Mouse (Mus musculus) midbrain, postnatal 0 days (tissue): ENCODE results near the gene Map3k14. TPM values are rescaled to one million over a fixed set of nuclear protein-coding genes. Genes with fewer than 3 reads are reported as not detected.

Experiments used
- ATAC-seq: fragments of 200-750 bp; cut with Nextera tagmentation; 2 replicates; pipeline ENCODE4 v1.8.0; 2017; ENCODE audit warnings: moderate number of reproducible peaks, mild to moderate bottlenecking, moderate TSS enrichment, moderate library complexity; ENCODE audit not compliant: low FRiP score
- DNase-seq: peaks from one replicate; pipeline ENCODE4 v3.0.0-alpha.2; 2015; ENCODE audit warnings: low spot score
- H3K27ac ChIP-seq: fragments of 300-500 bp; sonication (generic); 2 replicates; pipeline ENCODE4 v1.5.1; 2014; ENCODE audit warnings: low read depth, mild to moderate bottlenecking, low read length, mixed read lengths
- H3K27me3 ChIP-seq: fragments of 300-500 bp; sonication (generic); 2 replicates; pipeline ENCODE4 v1.6.1; 2014; ENCODE audit warnings: low read length, control low read depth, mixed read lengths; ENCODE audit not compliant: insufficient read depth
- H3K36me3 ChIP-seq: fragments of 300-500 bp; sonication (generic); 2 replicates; pipeline ENCODE4 v1.6.1; 2014; ENCODE audit warnings: low read length, control low read depth, mixed read lengths; ENCODE audit not compliant: insufficient read depth
- H3K4me1 ChIP-seq: fragments of 300-500 bp; sonication (generic); 2 replicates; pipeline ENCODE4 v1.6.1; 2014; ENCODE audit warnings: mild to moderate bottlenecking, control low read depth, antibody characterized with exemption, low read length, mixed read lengths; ENCODE audit not compliant: insufficient read depth
- H3K4me2 ChIP-seq: fragments of 300-500 bp; sonication (generic); 2 replicates; pipeline ENCODE4 v1.6.1; 2014; ENCODE audit warnings: low read depth, mild to moderate bottlenecking, low read length, mixed read lengths; ENCODE audit not compliant: poor library complexity, severe bottlenecking
- H3K4me3 ChIP-seq: fragments of 300-500 bp; sonication (generic); 2 replicates; pipeline ENCODE4 v1.5.1; 2014; ENCODE audit warnings: low read depth, mild to moderate bottlenecking, low read length, moderate library complexity
- H3K9ac ChIP-seq: fragments of 300-500 bp; sonication (generic); replicated peaks from 2 replicates; pipeline ENCODE4 v1.6.1; 2014; ENCODE audit warnings: mild to moderate bottlenecking, low read length, moderate library complexity, mixed read lengths; ENCODE audit not compliant: poor library complexity, severe bottlenecking
- H3K9me3 ChIP-seq: fragments of 300-500 bp; sonication (generic); 2 replicates; pipeline ENCODE4 v1.6.1; 2016; ENCODE audit warnings: low read length, control low read depth
- CTCF ChIP-seq: IDR thresholded peaks from 2 replicates; pipeline ENCODE4 v1.5.1; 2016; ENCODE audit warnings: antibody characterized with exemption, mild to moderate bottlenecking
- WGBS: fragments of 180-500 bp; shearing (Covaris S2); extraction: QIAGEN DNeasy Blood & Tissue Kit; methylation state at CpG from one replicate; pipeline ENCODE4 v1.1.7; 2014; 5-methylcytosine and 5-hydroxymethylcytosine counted together
- polyA plus RNA-seq: library from polyadenylated mRNA; unstranded; fragments of >200 nt; fragmentation: Nextera tagmentation; extraction: Ambion mirVana; gene quantifications from 2 replicates; pipeline ENCODE4 v1.2.1, GENCODE M21; 2015
- total RNA-seq: library from RNA; depleted of rRNA; stranded (reverse); fragments of >200 nt; gene quantifications from 2 replicates; pipeline ENCODE4 v1.2.3, GENCODE M21; 2014

Gene Map3k14
- total and polyA plus RNA-seq, 2 experiments from 2014 or later, result 1.7 to 6.1 TPM

DNA sequence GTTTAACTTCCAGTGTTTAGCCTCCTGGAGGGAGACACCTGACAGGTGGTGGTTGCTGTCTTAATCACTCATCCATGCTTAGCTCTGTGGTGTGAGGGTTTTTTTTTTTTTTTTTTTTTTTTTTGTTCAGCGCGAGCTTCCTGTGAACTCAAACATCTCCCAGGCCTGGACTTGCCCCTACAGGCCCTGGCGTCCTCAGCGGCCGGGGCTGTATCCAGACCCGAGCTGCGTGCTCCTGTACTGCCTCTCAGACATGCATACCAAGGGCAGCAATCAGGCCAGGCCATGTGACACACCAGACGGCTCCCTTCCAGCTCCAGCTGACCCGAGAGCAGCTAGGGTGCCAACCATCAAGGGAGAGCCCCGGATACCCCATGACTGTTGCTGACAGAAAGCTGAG lies 30.4 kb downstream of the Map3k14 start:
- WGBS, result 91% methylated on average over 10 of the region's 10 CpGs
- Histone ChIP-seq H3K9me3 (no peaks in the 10 kb centered on the region), H3K27me3 (no peaks in the 10 kb centered on the region), H3K9ac (no peak overlapping the region), H3K4me2 (no peak overlapping the region), H3K4me3 (no peak overlapping the region), H3K27ac (no peak overlapping the region), H3K4me1 (no peaks in the 10 kb centered on the region), H3K36me3 (peaks cover 24% of the 10 kb centered on the region)
- no peak for TF ChIP-seq CTCF
- DNase-seq, result no peak
- ATAC-seq, result no peak

DNA sequence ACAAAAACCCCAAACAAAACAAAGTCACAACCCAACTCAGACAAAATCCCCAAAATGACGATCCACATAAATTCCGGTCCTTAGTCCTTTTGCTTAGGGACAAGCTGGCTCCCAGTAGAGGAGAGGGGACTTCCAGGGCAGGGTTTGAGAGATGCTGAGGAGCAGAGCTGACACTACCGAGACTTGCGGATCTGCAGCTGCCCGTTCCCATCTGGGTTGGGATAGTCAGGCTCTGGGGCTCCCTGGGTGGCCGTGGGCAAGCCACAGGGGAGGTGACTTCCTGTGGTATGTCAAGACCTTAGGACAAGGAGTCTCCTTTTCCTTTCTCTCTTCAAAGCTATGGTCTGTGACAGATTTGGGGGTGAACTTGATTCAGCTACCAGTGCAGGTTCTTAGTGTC lies 30.8 kb downstream of the Map3k14 start:
- 81% methylated on average over 6 of the region's 6 CpGs for WGBS
- Histone ChIP-seq H3K27me3 (no peaks in the 10 kb centered on the region), H3K9ac (no peak overlapping the region), H3K27ac (no peak overlapping the region), H3K36me3 (peaks cover 24% of the 10 kb centered on the region), H3K4me3 (no peak overlapping the region), H3K4me1 (no peaks in the 10 kb centered on the region), H3K4me2 (no peak overlapping the region), H3K9me3 (no peaks in the 10 kb centered on the region)
- no peak for TF ChIP-seq CTCF
- no peak for ATAC-seq
- DNase-seq, result no peak

DNA sequence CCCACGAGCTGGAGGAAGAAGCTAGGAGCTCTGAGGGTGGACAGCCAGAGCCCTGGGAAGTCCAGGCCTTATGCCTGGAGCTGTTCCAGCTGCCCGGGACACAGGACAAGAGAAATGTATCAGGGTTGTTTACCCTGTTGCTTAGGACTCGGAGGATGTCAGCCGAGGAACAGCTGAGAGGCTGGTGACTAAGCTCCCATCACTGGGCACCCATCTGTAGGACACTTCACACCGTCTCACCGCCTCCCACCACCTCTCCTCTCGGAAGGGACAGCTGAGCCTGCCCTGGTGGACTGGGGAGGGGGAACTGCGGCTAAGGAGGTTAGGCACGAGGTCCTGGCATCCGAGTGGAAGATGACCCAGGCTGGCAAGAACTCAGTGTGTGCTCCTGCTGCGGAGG lies 31.6 kb downstream of the Map3k14 start:
- peak; percentile 31 for DNase-seq
- H3K4me2 ChIP-seq, result no peak overlapping the region
- TF ChIP-seq CTCF, result no peak
- H3K27me3 ChIP-seq, result no peaks in the 10 kb centered on the region
- 67% methylated on average over 11 of the region's 11 CpGs for WGBS
- H3K36me3 ChIP-seq, result peaks cover 28% of the 10 kb centered on the region
- no peaks in the 10 kb centered on the region for H3K9me3 ChIP-seq
- no peak overlapping the region for H3K9ac ChIP-seq
- no peak overlapping the region for H3K4me3 ChIP-seq
- no peak for ATAC-seq
- no peaks in the 10 kb centered on the region for H3K4me1 ChIP-seq
- no peak overlapping the region for H3K27ac ChIP-seq

DNA sequence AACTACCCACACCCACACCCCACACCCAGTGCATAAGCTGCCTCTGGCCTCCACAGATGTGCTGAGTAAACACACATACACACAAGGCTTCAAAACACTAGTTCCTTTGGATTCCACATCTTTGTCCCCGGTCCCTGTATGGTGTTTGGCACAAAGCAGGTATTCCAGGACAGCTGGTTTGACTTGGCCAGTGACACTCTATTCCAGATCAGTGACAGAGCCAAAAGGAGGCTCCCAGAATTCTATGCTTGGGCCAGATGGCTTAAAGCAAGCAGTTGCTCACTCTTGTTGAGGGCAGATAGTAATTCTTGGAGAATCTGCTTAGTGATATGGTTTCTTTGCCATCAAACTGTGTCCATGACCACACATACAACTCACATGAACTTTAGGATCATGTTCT lies 32.8 kb downstream of the Map3k14 start:
- TF ChIP-seq CTCF, result no peak
- H3K27me3 ChIP-seq, result no peaks in the 10 kb centered on the region
- ATAC-seq, result no peak
- no peak overlapping the region for H3K9ac ChIP-seq
- no peak overlapping the region for H3K27ac ChIP-seq
- 75% methylated on average over 1 of the region's 1 CpGs for WGBS
- no peaks in the 10 kb centered on the region for H3K9me3 ChIP-seq
- no peaks in the 10 kb centered on the region for H3K4me1 ChIP-seq
- H3K4me3 ChIP-seq, result no peak overlapping the region
- DNase-seq, result peak; percentile 53
- no peak overlapping the region for H3K4me2 ChIP-seq
- H3K36me3 ChIP-seq, result peaks cover 33% of the 10 kb centered on the region

DNA sequence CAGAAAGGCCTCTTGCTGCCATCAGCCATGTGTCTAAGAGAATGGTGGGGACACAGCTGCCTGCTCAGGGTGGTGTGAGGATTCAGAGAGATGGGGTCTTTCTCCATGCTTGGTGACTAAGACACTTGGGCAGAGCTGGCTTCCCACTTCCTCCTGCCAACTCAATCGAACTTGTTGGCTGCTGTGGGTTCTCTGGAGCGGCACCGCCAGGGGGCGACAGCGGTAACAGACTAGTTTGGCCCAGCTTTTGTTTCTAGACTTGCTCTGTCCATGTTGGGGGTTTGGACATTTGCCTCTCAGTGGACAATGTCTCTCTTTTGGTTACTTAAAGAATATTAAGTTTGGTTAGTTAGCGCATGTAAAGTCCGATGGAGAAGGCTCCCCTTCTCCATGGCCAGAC lies 34.3 kb downstream of the Map3k14 start:
- peak; percentile 81 for TF ChIP-seq CTCF
- H3K4me1 ChIP-seq, result no peaks in the 10 kb centered on the region
- no peaks in the 10 kb centered on the region for H3K27me3 ChIP-seq
- H3K36me3 ChIP-seq, result peaks cover 24% of the 10 kb centered on the region
- H3K9ac ChIP-seq, result no peak overlapping the region
- ATAC-seq (no peak), DNase-seq (peak; percentile 86)
- 28% methylated on average over 7 of the region's 7 CpGs for WGBS
- no peak overlapping the region for H3K4me3 ChIP-seq
- no peak overlapping the region for H3K4me2 ChIP-seq
- H3K9me3 ChIP-seq, result no peaks in the 10 kb centered on the region
- no peak overlapping the region for H3K27ac ChIP-seq

DNA sequence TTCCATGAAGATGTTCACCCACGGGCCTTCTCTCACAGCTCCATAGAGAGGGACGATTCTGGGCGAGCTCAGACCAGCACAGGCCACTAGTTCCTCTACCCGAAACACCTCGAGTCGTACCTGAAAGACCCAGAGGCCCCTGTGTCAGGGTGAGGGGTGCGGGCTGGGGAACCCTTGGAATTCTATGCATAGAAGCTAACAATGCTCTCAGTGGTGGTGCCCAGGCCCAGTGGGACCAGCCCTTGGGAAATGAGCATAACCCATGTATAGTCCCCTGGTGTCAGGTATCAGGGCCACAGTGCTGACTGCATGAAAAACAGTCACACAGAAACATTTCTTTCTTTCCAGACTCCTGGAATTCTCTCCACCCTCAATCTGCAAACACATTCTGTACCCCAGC lies 35.9 kb downstream of the Map3k14 start:
- ATAC-seq (no peak), DNase-seq (no peak)
- no peaks in the 10 kb centered on the region for H3K4me1 ChIP-seq
- no peak overlapping the region for H3K4me2 ChIP-seq
- 96% methylated on average over 7 of the region's 7 CpGs for WGBS
- no peak for TF ChIP-seq CTCF
- peaks cover 32% of the 10 kb centered on the region for H3K36me3 ChIP-seq
- H3K27me3 ChIP-seq, result no peaks in the 10 kb centered on the region
- H3K9me3 ChIP-seq, result no peaks in the 10 kb centered on the region
- no peak overlapping the region for H3K4me3 ChIP-seq
- no peak overlapping the region for H3K27ac ChIP-seq
- no peak overlapping the region for H3K9ac ChIP-seq
